Mouse (Mus musculus) induced T-regulatory cell, adult 2 months (primary cell): ENCODE results near the gene Gatd1.
A peak's percentile ranks its signal among the peaks of the same experiment; 100 is the strongest.
"Not testable (repeated sequence)": the region's sequence is repeated elsewhere in the genome, so short reads cannot be mapped to it uniquely, and the experiment has no call there.

Experiments used
- DNase-seq: peaks from one replicate; pipeline ENCODE4 v3.0.0-alpha.2; 2012; ENCODE audit warnings: low read depth

Gatd1 gene

DNA sequence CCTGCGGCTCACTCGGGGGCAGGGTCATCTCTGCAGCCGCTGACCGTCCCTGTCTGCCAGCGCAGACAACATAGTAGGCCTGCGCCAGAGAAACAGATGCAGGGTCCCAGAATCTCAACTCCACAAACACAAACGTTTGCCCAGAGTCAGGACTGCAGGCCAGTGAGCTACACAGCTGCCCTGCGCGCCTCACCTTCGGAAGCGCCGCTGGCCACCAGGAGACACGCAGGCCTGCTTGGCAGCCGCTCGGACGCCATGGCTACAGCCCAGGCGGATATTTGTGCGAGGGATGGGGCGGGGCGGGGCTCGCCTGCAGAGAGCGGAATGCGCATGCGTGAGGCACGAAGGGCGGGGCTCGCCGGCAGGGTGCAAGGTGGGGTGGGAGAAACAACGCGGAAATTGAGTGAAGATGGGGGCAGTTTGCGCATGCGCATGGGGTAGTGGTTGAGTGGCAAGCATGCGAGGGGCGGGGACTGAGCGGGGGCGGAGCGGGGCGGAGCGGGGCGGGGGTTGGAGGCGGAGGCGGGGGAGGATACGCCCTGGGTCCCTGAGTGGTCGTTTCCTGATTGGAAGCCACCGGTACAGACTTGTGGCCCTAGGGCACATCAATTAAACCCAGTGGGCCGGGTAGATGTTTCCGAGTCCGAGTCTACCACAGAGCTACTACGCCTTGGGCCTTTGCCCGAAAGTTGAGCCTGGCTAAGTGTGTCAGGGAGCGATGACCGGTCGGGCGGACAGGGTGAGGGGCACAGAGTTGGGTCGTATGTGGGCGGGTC, at the start of gene Gatd1:
Gatd1 (minus strand) TSS at position 328 of the 776 bp plus-strand sequence.
- peak; percentile 100 for DNase-seq

DNA sequence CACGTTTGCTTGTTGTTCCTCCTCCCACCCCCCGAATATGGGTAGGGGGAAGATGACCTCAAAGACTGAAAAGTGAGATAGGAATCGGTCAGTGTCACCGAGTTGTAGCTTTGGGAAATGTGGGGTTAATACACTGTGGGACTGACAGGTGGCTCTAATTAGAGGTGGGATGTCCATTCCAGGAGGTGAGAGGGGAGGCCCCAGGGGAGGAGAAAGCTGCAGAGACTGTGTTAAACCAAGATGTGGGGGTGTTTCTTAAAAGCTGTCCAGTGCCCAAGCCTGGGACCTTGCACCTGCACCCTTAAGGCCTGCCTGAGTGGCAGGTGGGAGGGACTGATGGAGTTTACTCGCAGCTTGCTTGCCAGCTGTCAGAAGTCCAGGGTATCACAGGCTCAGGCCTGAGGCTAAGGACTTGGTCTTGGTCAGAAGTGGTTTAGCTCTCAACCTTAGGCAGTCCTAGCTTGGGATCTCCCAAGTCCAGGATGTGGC, 48.4 kb upstream of the Gatd1 start:
- DNase-seq: no peak

DNA sequence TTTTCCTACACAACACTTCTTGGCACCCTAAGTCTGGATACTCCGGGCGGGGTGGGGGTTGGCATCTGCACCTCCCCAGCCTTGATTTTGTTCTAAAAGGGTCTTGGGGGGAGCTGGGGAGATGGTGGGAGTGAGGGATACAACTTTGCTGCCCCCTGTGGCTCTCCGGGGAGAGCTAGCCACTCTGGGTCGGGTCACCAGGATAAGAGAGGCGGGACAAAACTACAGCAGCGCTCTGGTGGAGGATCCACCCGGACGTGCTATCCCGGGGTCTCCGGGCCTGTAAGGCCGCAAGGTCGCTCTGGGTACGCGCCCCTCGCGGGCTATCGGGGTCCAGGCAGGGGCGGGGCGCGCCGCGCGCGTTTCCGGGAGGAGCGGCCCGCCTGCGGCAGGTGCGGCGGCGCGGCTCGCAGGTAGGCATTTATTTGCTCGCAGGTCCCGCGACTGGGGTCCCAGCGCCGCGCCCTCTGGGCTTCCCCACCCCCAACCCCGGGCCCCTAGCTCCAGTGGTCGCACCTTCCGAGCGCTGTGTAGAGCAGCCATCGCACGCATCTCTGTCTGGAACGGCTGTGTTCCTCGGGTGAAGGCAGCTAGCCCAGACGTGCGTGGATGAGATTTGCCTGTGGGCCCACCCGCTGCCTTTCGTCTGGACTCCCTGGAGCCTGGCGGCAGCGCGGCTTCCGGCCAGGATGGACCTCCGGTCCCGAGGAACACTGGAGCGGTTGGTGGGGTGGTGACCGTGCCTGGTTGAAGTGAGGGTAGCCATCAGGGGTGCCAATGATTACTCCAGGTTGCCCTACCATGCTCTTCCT, 47.8 kb upstream of the Gatd1 start:
- no peak for DNase-seq

DNA sequence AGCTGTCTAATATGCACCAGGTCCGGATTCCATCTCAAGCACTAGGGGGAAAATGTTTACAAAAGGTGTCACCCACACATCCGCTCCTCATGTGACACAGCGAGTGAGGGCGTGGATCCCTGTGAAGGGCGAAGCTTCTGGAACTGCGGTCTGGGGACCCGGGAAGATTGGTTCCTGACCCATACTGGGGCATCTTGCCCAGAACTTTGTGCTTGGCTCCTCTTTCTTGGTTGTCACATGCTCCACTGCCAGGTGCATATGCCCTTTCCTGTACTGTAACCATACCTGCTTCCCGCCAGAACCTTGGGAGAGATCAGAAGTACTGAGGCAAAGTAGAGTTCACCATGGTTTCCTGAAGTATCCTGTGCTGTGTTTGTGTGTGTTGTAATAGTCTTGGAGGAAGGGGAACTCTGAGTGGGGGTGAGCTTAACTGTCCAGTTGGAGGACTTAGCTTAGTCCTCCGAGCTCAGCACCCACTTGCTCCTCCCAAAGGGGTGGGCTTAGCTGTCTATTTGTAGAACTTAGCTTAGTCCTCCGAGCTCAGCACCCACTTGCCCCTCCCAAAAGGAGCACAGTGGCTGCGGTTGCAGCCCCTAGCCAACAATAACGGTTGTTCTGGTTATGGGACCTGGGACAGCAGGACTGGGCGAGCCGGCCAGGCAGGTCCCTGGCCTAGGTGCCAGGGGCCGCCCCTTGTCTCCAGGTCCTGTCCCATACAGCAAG, 46.6 kb upstream of the Gatd1 start, which contains the start of gene Cracr2b:
Cracr2b (plus strand) TSS at position 704 of the 723 bp plus-strand sequence.
- DNase-seq: no peak

DNA sequence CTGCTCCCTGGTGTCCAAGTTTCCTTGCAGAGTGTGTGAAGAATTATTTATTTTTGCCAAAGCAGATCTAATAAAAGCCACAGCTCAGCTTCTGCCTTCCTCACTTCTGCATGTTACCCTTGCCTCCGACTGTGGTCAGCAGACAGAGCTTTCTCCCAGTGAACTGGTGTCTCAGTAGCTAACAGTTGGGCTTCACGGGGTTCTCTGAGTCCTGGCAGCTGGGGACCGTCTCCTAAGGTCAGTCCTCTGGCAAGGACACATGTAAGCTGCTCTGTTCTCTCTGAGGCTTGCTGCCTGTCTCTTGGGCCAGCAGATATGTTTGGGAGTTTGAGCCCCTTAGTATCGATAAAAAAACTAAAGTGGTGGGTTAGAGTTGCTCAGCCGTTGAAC, 46.1 kb upstream of the Gatd1 start:
- DNase-seq: no peak

DNA sequence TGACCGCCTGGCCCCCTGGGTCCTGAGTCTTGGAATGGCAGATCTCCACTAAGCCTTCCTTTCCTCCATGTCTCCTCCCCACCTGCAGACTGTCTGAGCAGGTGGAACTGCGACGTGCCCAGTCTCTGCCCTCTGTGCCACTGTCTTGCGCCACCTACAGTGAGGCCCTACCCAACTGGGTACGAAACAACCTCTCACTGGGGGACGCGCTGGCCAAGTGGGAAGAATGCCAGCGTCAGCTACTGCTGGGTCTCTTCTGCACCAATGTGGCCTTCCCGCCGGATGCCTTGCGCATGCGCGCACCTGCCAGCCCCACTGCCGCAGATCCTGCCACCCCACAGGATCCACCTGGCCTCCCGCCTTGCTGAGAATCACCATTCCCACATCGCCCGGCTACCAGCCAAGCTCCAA, 45.4 kb upstream of the Gatd1 start:
- no peak for DNase-seq

DNA sequence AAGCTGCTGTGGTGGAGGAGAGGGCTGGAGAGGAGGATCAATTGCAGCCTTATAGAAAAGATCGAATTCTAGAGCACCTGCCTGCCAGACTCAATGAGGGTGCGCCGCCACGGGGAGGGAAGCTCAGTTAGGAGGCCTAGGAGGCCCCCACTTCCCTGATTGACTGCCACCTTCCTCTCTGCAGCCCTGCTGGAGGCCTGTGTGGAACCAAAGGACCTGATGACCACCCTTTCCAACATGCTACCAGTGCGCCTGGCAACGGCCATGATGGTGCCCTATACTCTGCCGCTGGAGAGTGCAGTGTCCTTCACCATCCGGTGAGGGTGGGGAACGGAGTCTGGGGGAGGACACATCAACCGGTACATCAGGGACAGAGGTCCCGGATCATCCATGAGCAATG, 44.7 kb upstream of the Gatd1 start:
- DNase-seq: no peak

DNA sequence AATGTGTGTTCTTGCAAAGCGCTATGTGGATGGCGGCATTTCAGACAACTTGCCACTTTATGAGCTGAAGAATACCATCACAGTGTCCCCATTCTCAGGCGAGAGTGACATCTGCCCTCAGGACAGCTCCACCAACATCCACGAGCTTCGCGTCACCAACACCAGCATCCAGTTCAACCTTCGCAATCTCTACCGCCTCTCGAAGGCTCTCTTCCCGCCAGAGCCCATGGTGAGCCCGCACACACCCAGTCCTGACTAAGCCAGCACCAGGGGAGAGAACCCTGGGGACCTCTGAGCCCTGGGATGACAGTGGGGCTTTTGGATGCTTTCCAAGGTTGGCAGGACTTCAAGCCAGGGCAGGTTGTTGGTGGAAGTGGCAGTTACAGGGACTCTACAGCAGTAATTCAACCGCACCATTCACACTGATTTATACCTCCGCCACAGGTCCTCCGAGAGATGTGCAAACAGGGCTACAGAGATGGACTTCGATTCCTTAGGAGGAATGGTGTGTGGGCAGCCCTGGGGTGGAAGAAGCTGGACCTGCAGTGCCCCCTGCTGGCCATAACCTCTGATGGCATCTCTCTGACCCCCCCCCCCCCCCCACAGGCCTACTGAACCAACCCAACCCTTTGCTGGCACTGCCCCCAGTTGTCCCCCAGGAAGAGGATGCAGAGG, 44.2 kb upstream of the Gatd1 start:
- DNase-seq: peak; percentile 80

DNA sequence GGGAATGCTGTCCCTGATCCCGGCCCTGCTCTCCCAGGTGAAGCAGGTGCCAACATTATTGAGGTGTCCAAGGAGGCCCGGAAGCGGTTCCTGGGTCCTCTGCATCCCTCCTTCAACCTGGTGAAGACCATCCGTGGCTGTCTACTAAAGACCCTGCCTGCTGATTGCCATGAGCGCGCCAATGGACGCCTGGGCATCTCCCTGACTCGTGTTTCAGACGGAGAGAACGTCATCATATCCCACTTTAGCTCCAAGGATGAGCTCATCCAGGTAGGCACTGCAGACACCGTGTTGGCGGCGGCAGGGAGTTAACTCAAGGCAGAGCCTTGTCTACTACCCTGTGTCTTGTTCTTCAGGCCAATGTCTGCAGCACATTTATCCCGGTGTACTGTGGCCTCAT, 43.3 kb upstream of the Gatd1 start:
- no peak for DNase-seq

DNA sequence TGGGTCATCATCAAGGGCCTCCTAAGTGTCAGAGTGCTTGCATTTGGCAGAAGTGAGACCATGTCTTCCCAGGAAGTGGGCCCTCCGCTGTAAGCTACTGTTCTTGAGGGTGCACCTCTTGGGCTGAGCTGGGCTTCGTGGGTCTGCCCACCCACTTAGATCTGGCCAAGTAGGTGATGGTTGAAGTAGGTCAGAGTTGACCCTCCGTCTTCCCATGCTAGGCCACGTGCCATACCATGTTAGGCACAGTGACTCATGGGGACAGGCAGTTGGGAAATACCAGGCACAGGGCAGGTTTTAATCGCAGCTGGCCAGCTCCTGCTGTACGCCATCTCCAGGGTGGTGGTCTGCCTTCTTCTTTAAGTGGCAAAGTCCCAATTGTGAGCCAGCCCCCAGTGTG, 42.8 kb upstream of the Gatd1 start:
- no peak for DNase-seq

DNA sequence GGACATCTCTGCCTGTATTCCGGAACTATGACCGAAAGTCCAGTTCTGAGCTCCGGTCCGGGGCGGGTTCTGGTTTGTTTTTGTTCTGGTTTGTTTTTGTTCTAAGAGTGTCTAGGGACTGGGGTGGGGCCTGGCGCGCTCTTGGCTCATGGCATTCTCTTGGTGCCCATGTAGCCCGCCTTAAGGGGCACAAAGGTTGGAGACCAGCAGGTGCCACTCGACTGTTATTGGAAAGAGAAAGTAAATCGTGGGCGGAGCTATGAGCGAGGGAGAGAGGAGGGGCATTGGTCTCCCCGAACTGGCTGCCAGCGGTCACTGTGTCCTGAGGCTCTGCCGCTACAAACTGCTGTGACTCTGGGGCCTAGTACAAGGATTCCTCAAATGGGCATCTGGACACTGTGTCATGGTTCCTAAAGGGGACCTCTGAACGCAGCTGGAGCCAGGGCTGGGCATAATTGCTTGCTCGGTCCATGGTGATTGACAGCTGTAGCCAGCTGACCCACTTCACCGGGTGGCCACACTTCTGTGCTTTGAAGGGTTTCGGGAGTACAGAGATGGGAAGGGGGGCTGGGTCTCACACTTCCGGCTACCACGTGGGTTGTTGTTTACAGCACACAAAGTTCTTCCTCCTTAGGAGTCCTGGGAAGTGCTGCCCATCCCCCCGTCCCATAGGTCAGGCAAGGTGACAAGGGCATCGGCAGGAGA, 41.8 kb upstream of the Gatd1 start:
- peak; percentile 88 for DNase-seq

DNA sequence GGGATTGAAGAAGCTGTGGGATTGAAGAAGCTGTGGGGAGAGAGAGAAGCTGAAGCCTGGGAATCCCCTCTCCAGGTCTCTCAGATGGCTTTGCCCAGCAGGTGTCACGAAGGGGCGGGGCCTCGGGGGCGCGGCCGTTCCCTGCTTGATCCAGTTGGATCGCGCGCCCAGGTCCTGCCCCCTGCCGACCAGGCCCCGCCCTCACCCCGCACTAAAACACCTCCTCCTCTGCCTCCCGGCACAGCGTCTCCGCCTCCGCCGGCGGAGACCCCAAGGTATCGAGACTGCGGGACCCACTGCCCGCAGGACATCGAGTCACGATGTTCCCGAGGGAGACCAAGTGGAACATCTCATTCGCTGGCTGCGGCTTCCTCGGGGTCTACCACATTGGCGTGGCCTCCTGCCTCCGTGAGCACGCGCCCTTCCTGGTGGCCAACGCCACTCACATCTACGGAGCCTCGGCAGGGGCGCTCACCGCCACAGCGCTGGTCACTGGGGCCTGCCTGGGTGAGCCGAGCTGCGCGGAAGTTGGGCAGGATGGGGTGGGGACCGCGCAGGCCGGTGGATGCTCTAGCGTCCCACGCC, 41.1 kb upstream of the Gatd1 start, which contains the start of gene Pnpla2:
Pnpla2 (plus strand) TSS at position 232 of the 585 bp plus-strand sequence.
- DNase-seq: peak; percentile 97

DNA sequence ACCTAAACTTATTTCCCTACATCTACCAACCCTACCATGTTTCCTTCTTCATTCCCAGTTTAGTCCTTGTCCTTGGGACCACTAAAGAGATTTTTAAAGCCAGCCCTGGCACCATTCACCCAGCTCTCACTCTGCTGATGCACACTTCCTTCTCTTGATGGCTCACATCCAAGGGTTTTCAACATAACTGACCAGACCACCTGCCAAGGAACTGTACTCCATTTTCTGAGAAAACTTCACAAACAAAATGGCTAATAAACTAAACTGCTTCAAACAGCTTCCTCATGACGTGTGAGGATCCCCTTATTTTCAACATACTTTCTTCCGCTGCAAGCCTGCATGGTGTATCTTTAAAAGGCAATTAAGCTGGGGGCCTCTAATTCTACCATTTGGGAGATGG, 39.7 kb upstream of the Gatd1 start:
- no peak for DNase-seq

DNA sequence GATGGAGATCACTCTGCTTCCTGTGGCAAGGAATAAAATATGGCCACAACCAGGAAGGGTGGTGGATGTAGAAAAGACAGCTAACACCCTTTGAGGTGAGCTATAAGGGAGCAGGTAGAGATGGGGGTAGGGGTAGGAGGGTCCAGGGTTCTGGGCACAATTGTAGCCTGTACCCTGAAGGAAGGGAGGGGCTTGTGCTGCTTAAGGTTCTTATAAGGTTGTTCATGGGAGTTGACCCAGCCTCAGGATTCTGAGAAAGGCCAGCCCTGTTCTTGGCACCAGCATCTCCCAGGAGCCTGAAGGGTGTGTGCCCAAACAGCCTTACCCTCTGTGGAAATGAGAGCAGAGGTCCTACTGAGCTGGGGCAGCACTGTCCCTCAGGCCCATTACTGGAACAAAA, 38.0 kb upstream of the Gatd1 start:
- no peak for DNase-seq

DNA sequence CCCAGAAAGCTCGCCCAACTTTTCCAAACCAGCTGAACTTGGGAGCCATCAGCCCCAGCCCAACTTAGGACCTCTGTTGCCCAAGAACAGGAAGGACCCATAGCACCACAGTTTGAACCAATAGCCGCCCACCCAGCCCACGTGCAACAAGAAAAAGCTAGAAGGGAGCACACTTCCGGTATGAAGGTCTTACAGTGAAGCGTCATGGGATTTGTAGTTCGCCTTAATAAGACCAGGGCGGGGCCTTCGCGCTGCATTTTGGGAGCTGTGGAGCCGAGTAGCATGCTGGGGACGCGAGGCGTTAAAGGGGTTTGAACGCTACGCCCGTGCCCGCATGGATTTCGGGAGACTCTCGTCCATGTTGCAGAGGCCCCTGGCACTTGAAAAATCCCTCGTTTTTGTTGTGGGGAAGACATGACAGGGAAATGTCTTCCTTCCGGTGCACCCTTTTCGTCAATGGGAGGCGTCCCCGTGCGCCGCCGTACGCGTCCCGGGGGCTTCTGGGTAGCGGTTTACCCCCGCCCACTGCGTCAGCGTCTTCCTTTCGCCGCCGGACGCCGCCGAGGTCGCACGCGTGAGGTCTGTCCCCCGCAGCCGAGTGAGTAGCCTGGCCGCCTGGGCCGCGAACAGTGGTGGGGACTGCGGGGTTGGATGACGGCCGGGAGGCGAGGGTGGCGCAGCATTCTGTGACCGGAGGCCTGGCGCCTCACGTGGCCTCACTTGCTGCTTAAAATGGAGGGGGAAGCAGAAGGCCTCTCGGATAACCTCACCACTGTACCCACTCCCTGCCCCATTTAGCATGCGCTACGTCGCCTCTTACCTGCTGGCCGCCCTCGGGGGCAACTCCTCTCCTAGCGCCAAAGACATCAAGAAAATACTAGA, 33.4 kb upstream of the Gatd1 start, which contains the start of gene Rplp2:
Rplp2 (plus strand) TSS at position 261 of the 882 bp plus-strand sequence.
- DNase-seq: peak; percentile 97

DNA sequence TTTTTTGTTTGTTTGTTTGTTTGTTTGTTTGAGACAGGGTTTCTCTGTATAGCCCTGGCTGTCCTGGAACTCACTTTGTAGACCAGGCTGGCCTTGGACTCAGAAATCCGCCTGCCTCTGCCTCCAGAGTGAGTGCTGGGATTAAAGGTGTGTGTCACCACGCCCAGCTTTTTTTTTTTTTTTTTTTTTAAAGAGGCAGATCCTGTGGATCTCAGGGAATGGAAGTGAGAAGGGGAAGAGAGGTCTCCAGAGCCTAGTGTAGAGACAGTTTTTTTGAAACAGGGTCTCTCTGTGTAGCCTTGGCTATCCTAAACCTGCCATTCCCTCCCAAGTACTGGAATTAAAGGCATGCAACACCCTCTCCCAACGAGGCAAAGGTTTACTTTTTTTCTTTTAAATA, 32.4 kb upstream of the Gatd1 start:
- not testable (repeated sequence) for DNase-seq

DNA sequence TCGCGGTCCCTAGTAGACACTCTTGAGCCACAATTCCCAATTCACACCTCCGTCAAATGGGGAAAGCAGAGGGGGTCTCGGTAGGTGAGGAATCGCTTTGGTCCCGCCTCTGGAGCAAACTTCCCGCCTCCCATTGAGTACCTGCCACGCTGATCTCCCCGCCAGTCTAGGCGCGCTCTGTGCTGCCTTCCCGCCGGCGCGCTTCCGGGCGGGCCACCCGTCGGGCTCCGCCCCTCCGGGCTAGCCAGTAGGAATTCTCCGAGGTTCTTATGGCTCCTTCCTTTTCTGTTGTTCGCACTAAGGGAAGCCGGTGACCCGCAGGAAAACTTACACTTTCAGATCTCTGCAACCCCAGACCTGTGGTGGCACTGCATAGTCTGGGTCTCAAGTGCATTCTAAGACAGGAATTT, 29.9 kb upstream of the Gatd1 start, which contains the start of gene Pidd1:
Pidd1 (minus strand) TSS at position 198 of the 410 bp plus-strand sequence.
- DNase-seq: peak; percentile 86

DNA sequence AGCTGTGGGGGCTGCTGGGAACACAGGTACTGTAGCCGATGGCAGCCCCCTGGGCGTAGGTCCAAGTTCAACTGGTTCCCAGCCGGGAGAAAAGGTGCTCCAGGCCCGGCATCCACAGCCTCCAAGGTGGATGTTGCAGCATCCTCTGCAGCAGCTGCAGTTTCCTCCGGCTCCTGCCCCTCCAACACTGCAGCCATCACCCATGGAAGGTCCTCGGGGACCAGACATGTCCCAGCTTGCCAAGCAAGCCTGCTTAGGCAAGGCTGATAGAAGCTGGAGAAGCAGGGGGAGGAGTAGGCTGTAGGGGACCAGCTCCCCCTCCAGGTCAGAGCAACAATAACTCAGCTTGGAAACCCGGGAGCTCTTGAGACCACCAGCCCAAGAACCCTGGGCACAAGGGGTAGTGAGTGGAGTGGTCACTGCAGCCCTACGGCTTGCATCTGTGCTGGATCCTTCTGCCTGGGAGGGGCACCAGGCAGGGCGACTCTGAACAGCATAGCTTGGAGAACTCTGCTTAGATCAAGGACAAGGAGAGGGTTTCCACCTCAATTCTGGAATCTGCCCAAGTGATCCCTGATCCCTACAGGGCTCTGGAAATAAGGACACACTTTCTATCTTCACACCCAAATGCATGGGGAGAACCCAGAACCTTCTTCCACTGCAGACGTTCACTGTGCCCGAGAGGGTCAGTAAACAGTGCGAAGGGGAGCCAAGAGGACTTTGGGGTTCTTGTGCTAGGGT, 29.3 kb upstream of the Gatd1 start:
- DNase-seq: peak; percentile 64

DNA sequence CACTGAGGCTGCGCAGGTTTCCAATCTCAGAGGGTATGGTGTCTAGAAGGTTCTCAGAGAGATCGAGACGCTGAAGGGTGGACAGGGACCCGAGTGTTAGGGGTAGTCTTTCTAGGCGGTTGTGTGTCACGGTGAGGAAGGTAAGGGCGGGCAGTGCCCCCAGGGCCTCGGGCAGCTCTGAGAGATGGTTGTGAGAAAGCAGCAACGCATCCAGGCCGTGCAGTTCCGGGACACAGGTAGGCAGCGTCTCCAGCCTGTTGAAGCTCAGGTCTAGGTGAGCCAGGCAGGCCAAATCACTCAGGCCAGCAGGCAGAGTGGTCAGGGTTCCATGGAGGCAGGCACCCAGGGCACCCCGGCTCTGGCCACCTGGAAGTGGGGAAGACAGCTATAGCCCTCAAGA, 28.3 kb upstream of the Gatd1 start:
- no peak for DNase-seq
